Mouse (Mus musculus) inflammation-experienced regulatory T-cells, adult 6 months (primary cell): ENCODE results near the gene Mrpl32. TPM values are rescaled to one million over a fixed set of nuclear protein-coding genes. Genes with fewer than 3 reads are reported as not detected.
A peak's percentile ranks its signal among the peaks of the same experiment; 100 is the strongest.

Experiments used
- ATAC-seq: one replicate; pipeline ENCODE4 v1.8.0; 2017
- polyA plus RNA-seq, 3 experiments: library from polyadenylated mRNA; unstranded; fragments of 100-300 nt; shearing (Covaris generic); gene quantifications; one replicate each; pipeline ENCODE4 v1.2.1; 2017

Mrpl32 gene
- polyA plus RNA-seq = 100 to 1,000 TPM; 110 to 146 (median 130) TPM

DNA sequence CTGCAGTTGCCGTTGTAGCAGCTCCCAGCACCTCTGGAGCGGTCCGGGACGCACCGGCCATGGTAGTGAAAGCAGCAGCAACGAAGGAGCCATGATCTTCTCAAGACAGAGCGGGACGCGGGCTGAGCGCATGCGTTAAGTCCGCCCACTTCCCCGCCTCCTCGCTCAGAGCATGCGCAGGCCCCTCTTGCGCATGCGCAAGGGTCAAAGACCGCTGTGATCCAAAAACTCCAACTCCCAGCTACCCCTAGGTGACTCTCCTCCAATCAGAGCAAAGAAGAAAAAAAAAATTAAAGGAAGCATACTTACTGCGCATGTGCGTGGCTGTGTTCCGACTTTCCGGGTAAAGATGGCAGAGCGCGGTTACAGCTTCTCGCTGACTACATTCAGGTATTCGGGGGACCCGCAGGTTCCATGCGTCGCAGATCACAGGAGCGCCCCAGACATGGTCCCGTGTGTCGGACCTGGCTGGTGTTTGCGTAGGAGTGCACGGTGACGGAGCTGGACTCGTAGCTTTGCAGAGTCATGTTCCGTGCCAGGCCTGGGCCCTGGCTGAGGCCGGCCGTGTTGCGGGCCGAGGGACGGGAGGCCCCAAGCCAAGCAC is at the start of gene Mrpl32, which contains the start of gene Psma2:
Gene Mrpl32 (minus strand): TSS at position 240 of the 604 bp plus-strand sequence.
Gene Psma2 (plus strand): TSS at position 315 of the 604 bp plus-strand sequence.
- ATAC-seq = peak; percentile 88

DNA sequence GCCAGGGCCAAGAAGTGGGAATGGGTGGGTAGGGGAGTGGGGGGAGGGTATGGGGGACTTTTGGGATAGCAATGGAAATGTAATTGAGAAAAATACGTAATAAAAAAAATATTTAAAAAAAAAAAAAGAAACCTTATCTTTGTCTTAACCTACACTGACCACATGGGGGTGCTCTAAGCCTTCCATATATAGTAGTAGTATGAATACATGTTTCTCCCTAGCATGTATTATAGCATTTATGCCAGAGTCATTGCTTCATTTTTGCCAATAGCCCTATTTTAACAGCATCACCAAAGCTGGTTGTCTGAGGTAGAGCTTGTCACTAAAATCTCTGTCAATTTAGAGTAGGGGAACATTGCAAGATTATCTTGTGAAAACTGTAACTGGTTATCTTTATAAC is 36.3 kb upstream of the Mrpl32 start:
- ATAC-seq = no peak

DNA sequence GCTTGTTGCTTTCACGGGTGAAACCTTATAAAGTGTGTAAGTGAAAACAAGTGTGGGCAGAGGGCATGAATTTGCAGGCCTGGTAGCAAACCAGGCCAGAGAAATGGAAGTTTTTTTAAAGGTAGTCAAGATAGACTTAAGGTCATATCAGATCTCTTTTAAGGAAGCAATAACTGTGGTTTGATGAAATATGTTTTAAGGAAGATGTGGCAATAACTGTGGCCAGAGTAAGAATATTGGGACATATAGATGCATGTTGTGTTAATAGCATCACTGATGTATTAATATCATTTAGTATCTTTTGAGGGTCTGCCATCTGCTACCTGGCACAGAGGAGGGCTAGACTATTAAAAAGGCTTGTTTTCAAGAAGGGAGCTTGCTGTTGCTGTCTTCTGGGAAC is 27.0 kb upstream of the Mrpl32 start:
- no peak for ATAC-seq

DNA sequence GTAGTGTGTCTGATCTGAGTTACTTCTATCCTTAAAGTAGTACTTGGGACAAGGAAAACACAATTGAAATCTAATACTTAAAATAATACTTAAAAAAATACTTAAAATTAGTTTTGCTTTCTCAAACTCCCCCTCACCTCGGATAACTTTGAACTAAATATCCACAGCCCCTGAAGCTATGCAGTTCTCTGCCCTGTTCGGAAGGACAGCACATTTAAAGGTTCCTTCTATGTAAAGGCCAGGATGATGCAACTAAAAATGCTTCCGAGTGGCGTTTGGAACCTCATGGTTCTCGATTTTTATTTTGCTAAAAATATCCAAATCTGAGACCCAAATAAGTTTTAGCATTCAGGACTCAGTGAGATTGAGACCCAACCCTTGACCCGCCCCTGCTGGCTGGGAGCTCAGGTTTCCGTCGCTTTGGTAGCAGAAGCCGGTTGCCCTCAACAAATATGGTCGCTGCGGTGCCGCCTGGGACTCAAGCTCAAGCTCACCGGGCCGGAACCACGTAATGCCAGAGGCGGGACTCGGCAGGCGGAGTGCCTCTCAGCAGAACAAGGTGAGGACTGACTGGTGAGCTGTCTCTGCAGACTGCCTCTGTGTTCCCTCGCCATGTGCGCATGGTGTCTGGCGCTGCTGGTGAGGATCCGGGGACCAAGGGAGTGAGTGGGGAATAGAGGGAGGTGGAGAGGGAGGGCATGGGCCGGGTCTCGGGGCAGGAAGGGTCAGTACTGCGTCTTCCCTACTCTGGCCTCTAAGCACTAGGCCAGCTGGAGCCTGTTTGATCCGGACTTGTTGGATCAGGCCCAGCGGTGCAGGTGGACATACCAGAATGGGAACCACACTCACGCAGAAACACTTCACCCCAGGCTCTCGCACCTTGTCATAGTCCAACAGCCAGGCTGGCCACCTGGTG is 17.0 kb upstream of the Mrpl32 start, which contains the start of gene AW209491:
Gene AW209491 (plus strand): TSS at position 429 of the 916 bp plus-strand sequence.
- ATAC-seq = peak; percentile 99

DNA sequence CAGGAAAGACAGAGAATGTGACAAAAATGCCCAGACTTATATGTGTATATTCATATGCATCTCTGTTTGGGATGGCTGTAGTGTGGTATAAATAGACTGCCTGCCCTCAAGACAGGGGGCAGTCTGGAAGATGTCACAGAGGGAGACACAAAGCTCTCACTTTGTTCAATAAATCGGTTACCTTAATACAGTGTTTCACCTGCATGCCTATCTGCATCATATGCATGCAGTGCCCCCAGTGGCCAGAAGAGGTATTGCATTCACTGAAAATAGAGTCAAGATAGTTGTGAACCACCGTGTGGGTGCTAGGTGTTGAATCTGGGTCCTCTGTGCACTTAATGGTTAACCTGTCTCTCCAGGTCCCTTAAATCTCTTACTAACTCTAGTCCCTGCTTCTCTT is 5.8 kb upstream of the Mrpl32 start:
- peak; percentile 93 for ATAC-seq

DNA sequence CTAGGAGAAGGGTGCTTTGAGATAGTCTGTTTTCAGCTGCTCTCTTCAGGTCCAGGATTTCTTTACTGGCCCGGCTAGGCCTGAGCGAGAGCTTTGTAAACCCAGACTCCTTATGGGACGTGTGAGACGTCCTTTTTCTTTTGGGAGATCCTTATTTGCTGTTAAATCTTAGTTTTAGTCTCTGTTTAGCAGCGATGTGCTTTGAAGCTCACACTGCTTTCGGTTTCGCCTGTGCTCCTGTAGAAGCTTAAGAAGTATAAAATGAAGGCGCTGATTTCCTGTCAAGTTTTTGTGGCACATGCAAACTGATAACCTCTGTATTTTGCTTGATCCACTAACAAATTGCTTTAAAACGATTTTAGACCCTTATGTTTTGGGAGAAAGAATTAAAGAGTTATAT is 588 bp upstream of the Mrpl32 start:
- ATAC-seq = peak; percentile 53

DNA sequence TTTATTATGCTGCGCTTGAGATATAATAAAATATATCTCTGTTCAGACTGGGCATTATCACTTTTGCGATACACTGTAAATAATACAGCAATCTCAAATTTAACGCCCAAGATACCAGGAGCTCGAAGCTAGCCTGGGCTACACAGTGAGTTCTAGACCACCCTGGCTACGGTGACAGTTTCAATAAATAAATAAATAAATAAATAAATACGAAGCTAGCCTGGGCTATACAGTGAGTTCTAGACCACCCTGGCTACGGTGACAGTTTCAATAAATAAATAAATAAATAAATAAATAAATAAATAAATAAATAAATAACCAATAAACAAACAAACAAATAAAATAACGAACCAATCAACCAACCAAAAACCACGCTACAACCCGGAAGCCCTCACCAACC is 502 bp downstream of the Mrpl32 start:
- peak; percentile 34 for ATAC-seq

DNA sequence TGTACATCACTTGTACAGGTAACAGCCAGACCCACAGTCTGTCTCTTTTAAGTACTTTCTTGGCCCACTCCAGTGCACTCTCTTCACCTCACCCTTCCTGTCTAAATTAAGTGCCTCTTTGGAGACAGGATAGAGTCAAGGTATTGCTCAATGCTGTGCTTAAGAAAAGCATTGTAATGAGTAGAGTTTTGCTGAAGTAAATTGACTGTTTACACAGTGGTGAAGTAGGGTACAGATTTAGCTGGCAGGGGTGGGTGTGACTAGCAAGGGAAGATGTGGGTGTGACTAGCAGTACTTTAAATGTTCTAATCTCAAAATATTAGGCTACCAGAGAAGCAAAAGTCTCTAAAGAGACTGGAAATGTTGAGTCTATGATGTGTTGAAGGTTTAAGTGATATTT is 5.3 kb downstream of the Mrpl32 start:
- no peak for ATAC-seq

DNA sequence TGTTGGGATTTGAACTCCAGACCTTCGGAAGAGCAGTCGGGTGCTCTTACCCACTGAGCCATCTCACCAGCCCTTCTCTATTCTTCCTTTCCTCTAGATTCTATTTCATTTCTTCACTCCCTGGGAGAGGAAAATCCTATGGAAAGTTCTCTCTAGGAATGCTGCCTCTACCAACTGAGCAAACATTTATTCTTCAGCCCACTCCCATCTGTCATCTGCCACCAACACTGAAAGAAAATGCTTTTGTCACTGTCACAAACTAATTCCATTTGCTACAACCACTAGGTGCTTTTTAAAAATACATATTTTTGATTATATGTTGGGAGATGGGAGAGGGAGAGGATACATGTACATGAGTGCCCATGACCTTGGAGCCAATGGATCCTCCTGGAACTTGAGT is 10.2 kb downstream of the Mrpl32 start:
- ATAC-seq = no peak

DNA sequence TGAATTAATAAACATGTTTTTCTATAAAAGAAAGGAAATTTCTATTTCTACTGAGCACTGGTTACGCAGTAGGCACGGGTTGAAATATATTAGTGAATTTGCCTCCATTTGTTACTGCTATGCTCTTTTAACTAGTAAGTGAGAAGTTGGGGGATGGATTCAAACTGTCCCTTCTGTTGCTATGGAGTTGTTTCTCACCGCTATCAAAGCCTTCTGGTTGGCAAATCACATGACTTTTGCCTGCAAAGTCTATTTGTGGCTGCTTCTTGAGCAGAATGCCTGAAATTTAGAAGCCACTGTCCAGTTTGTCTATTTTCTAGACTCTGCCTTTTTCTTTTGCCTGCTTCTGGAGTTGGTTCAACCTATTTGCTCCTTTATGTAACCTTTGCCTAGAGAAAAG is 32.6 kb downstream of the Mrpl32 start:
- ATAC-seq = no peak

DNA sequence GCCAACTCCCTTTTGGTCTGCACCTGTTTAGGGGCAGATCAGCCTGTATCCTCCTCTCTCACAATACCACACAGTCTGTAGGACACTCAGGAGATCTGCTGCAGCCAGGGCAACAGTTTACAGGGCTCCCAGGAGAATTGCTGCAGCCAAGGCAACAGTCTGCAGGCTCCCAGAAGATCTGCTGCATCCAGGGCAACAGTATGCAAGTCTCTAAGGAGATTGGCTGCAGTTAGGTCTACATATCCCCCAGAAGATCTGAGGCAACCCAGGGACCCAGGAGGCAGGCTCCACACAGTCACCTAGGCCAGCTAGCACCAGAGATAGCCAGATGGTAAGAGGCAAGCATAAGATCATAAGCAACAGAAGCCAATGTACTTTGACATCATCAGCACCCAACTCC is 38.8 kb downstream of the Mrpl32 start:
- no peak for ATAC-seq

DNA sequence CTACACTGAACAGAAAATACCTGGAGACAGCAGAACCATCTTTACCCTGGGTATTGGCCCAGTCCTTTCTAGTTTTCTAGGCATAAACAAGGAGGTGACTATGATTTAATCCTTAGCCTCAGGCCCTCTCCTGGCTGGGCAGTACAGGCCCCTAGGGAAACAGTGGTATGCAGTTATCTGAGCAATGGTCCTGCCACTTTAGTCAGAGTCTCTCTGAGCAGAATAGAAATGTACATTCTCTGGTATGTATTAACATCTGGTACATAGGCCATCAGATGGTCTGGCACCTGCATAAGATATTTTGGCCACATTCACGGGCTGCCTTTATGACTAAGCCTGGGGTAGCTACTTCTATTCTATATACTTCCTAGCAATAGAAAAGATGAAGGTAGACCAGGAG is 51.6 kb downstream of the Mrpl32 start:
- ATAC-seq = no peak

Other genes with a start within 250 kb of the Mrpl32 start
- under 1 TPM; 0.20 to 0.36 (median 0.35) TPM for gene Hecw1, start 89.9 kb downstream of the Mrpl32 start, polyA plus RNA-seq
- 100 to 1,000 TPM; 172 to 236 (median 177) TPM for gene Psma2, start 75 bp upstream of the Mrpl32 start, polyA plus RNA-seq
- 10 to 100 TPM; 16.4 to 25.4 (median 24.1) TPM for gene AW209491, start 17.0 kb upstream of the Mrpl32 start, polyA plus RNA-seq